Mouse (Mus musculus): ENCODE measurements at regions not wholly inside any gene's neighbourhood (a gene's known extent, or its start where the extent isn't known, plus 50 kb on each side); places are given as distances from the start of the nearest gene placed in this dataset.

DNA sequence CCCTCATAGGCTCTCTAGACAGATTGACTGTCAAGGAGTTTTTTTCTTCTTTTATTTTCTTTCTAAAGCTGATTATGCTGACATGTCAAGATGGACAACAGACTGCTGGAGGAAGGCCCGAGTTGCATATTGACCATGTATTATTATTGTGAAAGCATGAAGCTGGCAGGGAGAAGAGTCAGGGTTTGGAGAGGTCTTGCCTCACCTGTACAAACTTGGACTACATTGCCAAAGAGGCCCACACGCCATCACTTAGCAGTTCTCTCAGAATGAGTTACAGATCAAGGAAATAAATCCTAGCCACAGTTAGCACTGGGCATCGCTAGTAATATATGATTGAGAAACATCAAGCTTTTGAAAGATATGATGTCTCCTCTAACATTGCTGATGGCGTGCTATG is 54.9 kb upstream of the Bmp2 start:
- TF ChIP-seq POLR2A (IDR thresholded peaks at IDR 0.05; ENCODE audit: extremely low read depth, insufficient read depth, low read length), result no peak
- TF ChIP-seq CTCF (IDR thresholded peaks at IDR 0.05; ENCODE audit: extremely low read depth, insufficient read depth, low read length), result no peak
